Mouse (Mus musculus) olfactory bulb, adult 2 months (tissue): ENCODE measurements around the gene Slc2a5. TPM values are rescaled to one million over a fixed set of nuclear protein-coding genes. Genes with fewer than 3 reads are reported as not detected.

ENCODE experiments used
- H3K27ac ChIP-seq: fragments of 200-500 bp; 2 replicates; pipeline ENCODE4 v1.5.1; 2012; ENCODE audit warnings: low read depth, low read length; ENCODE audit not compliant: insufficient read depth
- H3K4me1 ChIP-seq: fragments of 200-500 bp; 2 replicates; pipeline ENCODE4 v1.6.1; 2012; ENCODE audit warnings: low read length; ENCODE audit not compliant: control insufficient read depth, insufficient read depth
- H3K4me3 ChIP-seq: fragments of 200-500 bp; 2 replicates; pipeline ENCODE4 v1.5.1; 2012; ENCODE audit warnings: mild to moderate bottlenecking, low read depth, low read length, moderate library complexity; ENCODE audit not compliant: insufficient read depth
- CTCF ChIP-seq: fragments of 200-500 bp; IDR thresholded peaks from 2 replicates; pipeline ENCODE4 v1.5.1; 2012; ENCODE audit warnings: low read depth, mild to moderate bottlenecking, low read length, moderate library complexity; ENCODE audit not compliant: insufficient read depth
- POLR2A ChIP-seq: fragments of 200-500 bp; IDR thresholded peaks from 2 replicates; pipeline ENCODE4 v1.6.1; 2012; ENCODE audit warnings: mild to moderate bottlenecking, low read depth, low read length, moderate library complexity; ENCODE audit not compliant: insufficient read depth
- WGBS: fragments of 180-500 bp; shearing (Covaris S2); methylation state at CpG from one replicate; pipeline ENCODE4 v1.1.7; 2018; 5-methylcytosine and 5-hydroxymethylcytosine counted together
- polyA plus RNA-seq: library from polyadenylated mRNA; stranded (reverse); fragments of >200 nt; gene quantifications from 2 replicates; pipeline ENCODE4 v1.2.4, GENCODE M21; 2012; ENCODE audit warnings: low replicate concordance; ENCODE audit not compliant: missing spikeins, insufficient read depth, insufficient read length

Gene Slc2a5
- polyA plus RNA-seq, 1 experiment, result not detected

DNA sequence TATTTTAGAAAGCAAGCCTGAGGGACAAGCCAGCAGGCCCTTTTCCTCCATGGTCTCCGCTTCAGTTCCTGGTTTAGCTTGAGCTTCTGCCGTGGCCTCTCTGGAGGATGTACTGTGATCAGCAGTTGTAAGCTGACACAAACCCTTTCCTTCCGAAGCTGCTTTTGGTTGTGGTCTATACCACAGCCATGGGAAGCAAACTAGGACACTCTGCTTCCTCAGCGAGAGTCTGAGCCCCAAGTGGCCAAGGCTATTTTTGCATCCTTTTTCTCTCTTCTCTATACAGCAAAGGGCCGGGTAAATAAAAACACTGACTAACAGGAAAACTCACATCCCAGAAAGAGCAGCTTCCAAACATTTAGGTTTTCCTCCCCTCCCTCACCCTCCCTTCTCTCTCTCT is 1.8 kb upstream of the Slc2a5 start:
- Histone ChIP-seq H3K4me1 (no peaks in the 10 kb centered on the region; the same call in 1 of the 2 replicates), H3K4me3 (no peak overlapping the region), H3K27ac (no peak overlapping the region)
- TF ChIP-seq POLR2A (no peak), CTCF (no peak)
- 39% methylated on average over 5 of the region's 5 CpGs for WGBS

- no peaks in the 10 kb centered on the region for H3K4me1 ChIP-seq
- H3K27ac ChIP-seq, result no peak overlapping the region
- 77% methylated on average over 6 of the region's 6 CpGs for WGBS
- H3K4me3 ChIP-seq, result no peak overlapping the region
- no peak for TF ChIP-seq CTCF
- no peak for TF ChIP-seq POLR2A
Measured at GRCm38 (mm10) chr4:150118163-150118562, 920 bp upstream of the Slc2a5 start.

DNA sequence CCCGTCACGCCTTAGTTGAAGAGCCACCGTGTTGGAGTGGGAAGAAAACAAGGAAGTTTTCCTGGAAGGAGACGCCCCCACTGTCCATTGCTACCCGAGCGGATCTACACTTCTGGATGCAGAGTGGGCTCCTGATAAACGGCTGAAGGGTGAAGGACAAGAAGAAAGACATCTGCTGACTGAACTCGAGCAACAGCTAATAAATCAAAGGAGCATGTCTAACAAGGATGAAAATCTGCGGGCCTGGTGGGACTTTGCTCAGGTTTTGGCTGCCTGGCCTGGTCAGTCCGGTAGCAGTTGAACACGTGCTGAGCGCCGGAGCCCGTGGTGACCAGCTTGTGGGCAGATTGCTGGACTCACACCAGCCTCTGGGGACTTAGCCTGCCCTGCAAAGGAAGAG is 557 bp downstream of the Slc2a5 start:
- no peak overlapping the region for H3K27ac ChIP-seq
- WGBS, result 81% methylated on average over 14 of the region's 14 CpGs
- H3K4me3 ChIP-seq, result no peak overlapping the region
- TF ChIP-seq POLR2A (no peak), CTCF (no peak)
- no peaks in the 10 kb centered on the region for H3K4me1 ChIP-seq

GRCm38 (mm10) chr4:150120173-150120833 is 1.2 kb downstream of the Slc2a5 start:
- no peak overlapping the region for H3K4me3 ChIP-seq
- H3K27ac ChIP-seq, result no peak overlapping the region
- TF ChIP-seq POLR2A (no peak), CTCF (no peak)
- 68% methylated on average over 15 of the region's 15 CpGs for WGBS
- no peaks in the 10 kb centered on the region for H3K4me1 ChIP-seq

DNA sequence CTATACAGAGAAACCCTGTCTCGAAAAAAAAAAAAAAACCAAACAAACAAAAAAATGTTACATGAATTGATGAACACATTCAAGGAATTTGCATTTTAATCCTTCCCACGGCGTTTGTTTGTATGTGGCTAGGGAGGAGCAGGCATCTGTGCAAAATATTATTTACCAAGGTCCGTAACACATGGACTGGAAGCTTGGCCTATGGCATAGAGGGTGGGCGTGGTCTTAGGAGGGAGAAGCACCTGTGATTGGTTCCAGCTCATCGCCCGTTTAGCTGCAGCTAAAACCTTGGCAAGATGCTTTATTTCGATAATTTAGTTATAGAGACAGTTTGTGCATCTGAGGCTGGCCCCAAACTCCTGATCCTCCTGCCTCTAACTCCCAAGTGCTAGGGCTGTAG is 2.3 kb downstream of the Slc2a5 start:
- H3K27ac ChIP-seq, result no peak overlapping the region
- no peaks in the 10 kb centered on the region for H3K4me1 ChIP-seq
- 74% methylated on average over 8 of the region's 8 CpGs for WGBS
- no peak for TF ChIP-seq CTCF
- no peak for TF ChIP-seq POLR2A
- no peak overlapping the region for H3K4me3 ChIP-seq

- 71% methylated on average over 3 of the region's 3 CpGs for WGBS
- Histone ChIP-seq H3K4me1 (no peaks in the 10 kb centered on the region), H3K27ac (no peak overlapping the region), H3K4me3 (no peak overlapping the region)
- TF ChIP-seq CTCF, result no peak
- TF ChIP-seq POLR2A, result no peak
Measured at GRCm38 (mm10) chr4:150122476-150122875, 3.4 kb downstream of the Slc2a5 start.

GRCm38 (mm10) chr4:150126373-150126772 is 7.3 kb downstream of the Slc2a5 start:
- peaks cover 4% of the 10 kb centered on the region; the same call in 1 of the 2 replicates for H3K4me1 ChIP-seq
- 92% methylated on average over 5 of the region's 5 CpGs for WGBS
- no peak overlapping the region for H3K27ac ChIP-seq
- H3K4me3 ChIP-seq, result no peak overlapping the region
- TF ChIP-seq POLR2A (no peak), CTCF (no peak)

DNA sequence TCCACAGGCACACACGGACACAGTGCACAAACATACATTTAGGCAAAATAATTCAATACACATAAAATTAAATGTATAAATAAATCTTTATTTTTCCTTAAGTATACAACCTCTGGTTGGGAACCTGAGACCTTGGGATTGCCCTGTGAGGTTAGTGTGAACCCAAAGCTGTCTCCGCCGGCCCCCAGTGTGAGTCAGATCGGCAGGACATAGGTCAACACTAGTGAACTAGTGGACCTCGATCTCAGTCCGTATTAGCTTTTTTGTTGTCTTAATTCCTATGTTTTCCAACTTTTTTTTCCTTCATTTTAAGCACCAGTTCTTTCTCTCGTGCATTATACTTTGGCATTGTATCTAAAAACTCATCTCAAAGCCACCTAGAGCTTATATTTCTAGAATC is 8.8 kb downstream of the Slc2a5 start:
- 95% methylated on average over 7 of the region's 7 CpGs for WGBS

GRCm38 (mm10) chr4:150128571-150128970 is 9.5 kb downstream of the Slc2a5 start:
- H3K27ac ChIP-seq, result no peak overlapping the region
- 60% methylated on average over 8 of the region's 8 CpGs for WGBS

More for the DNA sequence above, 8.8 kb downstream of the Slc2a5 start:
- TF ChIP-seq POLR2A (no peak), CTCF (no peak)
- peaks cover 8% of the 10 kb centered on the region; the same call in 1 of the 2 replicates for H3K4me1 ChIP-seq
- H3K4me3 ChIP-seq, result no peak overlapping the region
- H3K27ac ChIP-seq, result no peak overlapping the region

More at GRCm38 (mm10) chr4:150128571-150128970, 9.5 kb downstream of the Slc2a5 start:
- TF ChIP-seq POLR2A (no peak), CTCF (no peak)
- Histone ChIP-seq H3K4me3 (no peak overlapping the region), H3K4me1 (peaks cover 8% of the 10 kb centered on the region; the same call in 1 of the 2 replicates)
